Mouse (Mus musculus) erythroblast, embryonic 14.5 days (primary cell): ENCODE measurements around the gene Pdss2.

Experiments used
- GATA1 ChIP-seq: IDR thresholded peaks from 2 replicates; pipeline ENCODE4 v1.6.1; 2012; ENCODE audit warnings: low read length, inconsistent platforms, mixed read lengths
- TAL1 ChIP-seq: IDR thresholded peaks from 3 replicates; pipeline ENCODE4 v1.6.1; 2012; ENCODE audit warnings: low read length, inconsistent platforms, mixed read lengths

DNA sequence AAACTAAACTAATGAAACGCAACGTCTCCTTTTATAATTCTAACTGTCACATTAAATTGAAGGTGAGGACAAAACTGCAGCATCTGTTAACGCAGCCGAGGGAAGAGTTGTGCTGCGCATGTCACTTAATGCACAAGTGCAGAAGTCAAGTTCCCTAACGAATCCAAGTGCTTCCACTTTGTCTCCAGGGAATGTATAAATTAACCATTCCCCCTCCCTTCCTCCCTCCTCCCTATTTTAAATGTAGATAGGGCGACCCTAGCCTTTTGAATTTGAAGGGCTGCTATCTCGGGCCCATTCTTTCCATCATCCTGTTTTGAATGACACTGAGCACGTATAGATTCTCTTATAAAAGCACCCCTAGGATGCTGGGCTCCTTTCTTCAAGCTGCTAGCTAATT, 256.2 kb downstream of the Pdss2 start:
- TF ChIP-seq GATA1 (no peak), TAL1 (no peak)
